Mouse (Mus musculus): ENCODE measurements around the gene Snapc1. TPM values are rescaled to one million over a fixed set of nuclear protein-coding genes. Genes with fewer than 3 reads are reported as not detected.

Snapc1 gene
- polyA plus RNA-seq, 1 experiment from 2014 or later = 21.2 TPM

DNA sequence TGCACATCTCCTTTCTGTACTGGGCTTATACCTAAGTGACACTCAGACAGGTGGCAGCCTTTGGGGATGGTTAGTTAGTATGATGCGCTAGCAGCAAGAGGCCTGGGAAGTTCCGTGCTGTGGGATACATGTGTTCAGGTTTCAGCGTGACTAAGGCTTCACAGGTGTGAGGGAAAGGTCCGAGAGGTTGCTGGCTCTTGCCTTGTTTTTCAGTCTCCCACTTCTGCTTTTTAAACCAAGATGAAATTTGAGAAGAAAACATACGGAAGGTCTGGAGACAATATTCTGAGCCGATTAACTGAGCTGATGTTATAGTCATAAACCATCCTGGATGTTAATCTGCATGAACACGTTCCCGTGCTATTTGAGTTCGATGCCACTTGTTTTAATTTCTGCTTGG is 38.2 kb downstream of the Snapc1 start:
- WGBS (ENCODE audit: insufficient replicate concordance) = 86% methylated on average over 9 of the region's 9 CpGs

DNA sequence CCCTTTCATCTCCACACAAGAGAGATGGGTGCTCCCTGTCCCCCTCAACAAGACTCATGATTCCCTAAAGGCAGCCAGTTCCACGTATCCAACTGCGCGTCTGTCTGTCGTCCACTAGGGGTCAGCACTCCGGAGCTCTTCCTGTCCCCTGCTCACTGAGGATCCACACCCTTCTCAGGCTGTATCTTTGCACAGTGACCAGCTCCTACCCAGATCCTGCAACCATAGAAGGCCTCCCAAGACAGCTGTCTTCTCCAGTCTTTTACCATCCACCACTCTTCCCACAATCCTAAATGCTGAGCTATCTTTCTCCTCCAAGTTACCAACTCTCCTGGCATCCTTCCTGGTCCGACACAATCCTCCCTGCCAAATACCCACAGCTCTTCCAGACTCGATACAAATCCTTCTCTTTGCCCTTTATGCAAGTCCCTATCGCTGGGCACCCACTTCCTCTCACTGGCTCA is 45.2 kb downstream of the Snapc1 start:
- 22% methylated on average over 8 of the region's 8 CpGs for WGBS (ENCODE audit: insufficient replicate concordance)
- Histone ChIP-seq H3K9me3 (replicated peaks; ENCODE audit: control insufficient read depth, low read length) (no peaks in the 10 kb centered on the region), H3K27me3 (ENCODE audit: control insufficient read depth, insufficient read depth, low read length) (no peaks in the 10 kb centered on the region), H3K4me2 (no peak overlapping the region), H3K36me3 (ENCODE audit: control insufficient read depth, insufficient read depth, low read length) (no peaks in the 10 kb centered on the region), H3K9ac (ENCODE audit: low read depth, low read length) (no peak overlapping the region), H3K4me3 (ENCODE audit: low read depth, low read length) (no peak overlapping the region), H3K4me1 (ENCODE audit: control insufficient read depth, insufficient read depth, low read length) (no peaks in the 10 kb centered on the region), H3K27ac (ENCODE audit: low read depth, low read length) (no peak overlapping the region)
- 0 out of 2 replicates have a peak, but pooled peaks have one; percentile 46 for ATAC-seq (replicated peaks; ENCODE audit: insufficient number of reproducible peaks, low FRiP score, low TSS enrichment)

More for the DNA sequence above, 38.2 kb downstream of the Snapc1 start:
- Histone ChIP-seq H3K9ac (ENCODE audit: low read depth, low read length) (no peak overlapping the region), H3K4me1 (ENCODE audit: control insufficient read depth, insufficient read depth, low read length) (peaks cover 5% of the 10 kb centered on the region), H3K4me2 (no peak overlapping the region), H3K9me3 (replicated peaks; ENCODE audit: control insufficient read depth, low read length) (no peaks in the 10 kb centered on the region), H3K36me3 (ENCODE audit: control insufficient read depth, insufficient read depth, low read length) (no peaks in the 10 kb centered on the region), H3K27ac (ENCODE audit: low read depth, low read length) (no peak overlapping the region), H3K4me3 (ENCODE audit: low read depth, low read length) (no peak overlapping the region), H3K27me3 (ENCODE audit: control insufficient read depth, insufficient read depth, low read length) (peaks cover 18% of the 10 kb centered on the region)
- no peak for ATAC-seq (replicated peaks; ENCODE audit: insufficient number of reproducible peaks, low FRiP score, low TSS enrichment)

DNA sequence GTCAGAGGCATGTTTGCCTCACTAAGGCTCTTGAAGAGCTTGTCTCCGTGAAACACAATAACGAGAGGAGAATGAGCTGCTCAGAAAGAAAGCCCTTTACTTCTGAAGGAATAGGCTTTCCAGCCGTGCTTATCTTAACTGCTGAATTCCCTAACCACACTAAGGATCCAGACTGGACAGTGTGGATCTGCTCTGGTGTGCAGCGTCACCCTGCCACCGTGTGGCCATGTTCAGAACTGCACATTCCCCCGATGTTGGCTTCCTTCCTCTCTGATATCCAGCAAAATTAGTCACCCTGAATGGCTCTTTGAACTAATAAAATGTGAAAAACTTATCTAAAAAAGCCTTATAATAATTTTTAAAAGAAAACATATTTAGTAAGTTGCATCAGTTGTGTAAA is 49.5 kb downstream of the Snapc1 start:
- peak; percentile 77 for ATAC-seq (replicated peaks; ENCODE audit: insufficient number of reproducible peaks, low FRiP score, low TSS enrichment)
- H3K27me3 ChIP-seq (ENCODE audit: control insufficient read depth, insufficient read depth, low read length) = no peaks in the 10 kb centered on the region
- no peak overlapping the region for H3K27ac ChIP-seq (ENCODE audit: low read depth, low read length)
- no peaks in the 10 kb centered on the region for H3K4me1 ChIP-seq (ENCODE audit: control insufficient read depth, insufficient read depth, low read length)
- H3K4me2 ChIP-seq = peak overlapping the region; percentile 59
- 0% methylated on average over 6 of the region's 6 CpGs for WGBS (ENCODE audit: insufficient replicate concordance)
- peak overlapping the region; percentile 44; the same call in 1 of the 2 replicates for H3K9ac ChIP-seq (ENCODE audit: low read depth, low read length)
- H3K9me3 ChIP-seq (replicated peaks; ENCODE audit: control insufficient read depth, low read length) = no peaks in the 10 kb centered on the region
- no peaks in the 10 kb centered on the region for H3K36me3 ChIP-seq (ENCODE audit: control insufficient read depth, insufficient read depth, low read length)
- H3K4me3 ChIP-seq (ENCODE audit: low read depth, low read length) = peak overlapping the region; percentile 19

DNA sequence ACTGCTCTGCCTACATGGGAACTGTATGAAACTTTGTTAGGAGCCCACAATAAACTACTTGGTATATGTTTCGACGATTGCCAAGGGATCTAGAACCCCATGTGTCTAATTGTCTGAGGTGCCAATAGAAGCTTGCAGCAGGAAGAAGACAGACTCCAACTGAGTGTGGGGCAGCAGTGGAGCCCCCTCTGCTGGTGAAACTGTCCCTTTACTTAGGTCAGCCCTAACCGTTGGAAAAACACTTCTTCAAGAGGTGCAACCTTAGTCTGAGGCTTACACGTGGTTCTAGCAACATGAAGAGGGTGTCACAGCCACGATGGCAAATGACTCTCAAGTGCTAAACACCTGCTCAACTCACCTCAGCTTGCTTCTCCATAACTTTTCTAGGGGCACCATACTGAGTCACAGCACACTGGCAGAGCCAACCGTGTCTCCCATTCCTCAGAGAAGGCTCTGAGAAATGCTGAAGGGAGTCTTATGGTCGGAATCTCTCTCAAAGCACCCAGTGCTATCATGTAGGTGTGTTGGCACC is 50.5 kb downstream of the Snapc1 start:
- 55% methylated on average over 7 of the region's 7 CpGs for WGBS (ENCODE audit: insufficient replicate concordance)

DNA sequence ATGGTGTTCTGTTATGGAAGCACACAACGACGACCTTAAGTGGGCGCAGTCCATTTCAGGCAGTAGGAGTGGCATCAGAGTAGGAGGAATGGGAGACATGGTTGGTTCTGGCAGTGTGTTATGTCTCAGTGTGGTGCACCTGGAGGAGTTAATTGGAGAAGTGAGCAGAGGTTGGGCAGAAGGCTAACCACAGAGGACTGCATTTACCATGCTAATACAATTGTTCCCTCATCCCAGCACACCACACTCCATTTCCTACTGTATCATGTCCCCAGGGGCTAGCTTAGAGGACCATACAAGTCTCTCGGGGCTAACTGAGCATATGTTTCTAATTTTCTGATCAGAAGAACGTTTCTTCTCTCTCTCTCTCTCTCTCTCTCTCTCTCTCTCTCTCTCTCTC is 51.2 kb downstream of the Snapc1 start:
- WGBS (ENCODE audit: insufficient replicate concordance) = 73% methylated on average over 5 of the region's 5 CpGs
- no peaks in the 10 kb centered on the region for H3K36me3 ChIP-seq (ENCODE audit: control insufficient read depth, insufficient read depth, low read length)

More for the DNA sequence above, 50.5 kb downstream of the Snapc1 start:
- no peak for ATAC-seq (replicated peaks; ENCODE audit: insufficient number of reproducible peaks, low FRiP score, low TSS enrichment)
- Histone ChIP-seq H3K36me3 (ENCODE audit: control insufficient read depth, insufficient read depth, low read length) (no peaks in the 10 kb centered on the region), H3K27ac (ENCODE audit: low read depth, low read length) (no peak overlapping the region), H3K4me1 (ENCODE audit: control insufficient read depth, insufficient read depth, low read length) (no peaks in the 10 kb centered on the region), H3K4me2 (no peak overlapping the region), H3K4me3 (ENCODE audit: low read depth, low read length) (no peak overlapping the region), H3K9ac (ENCODE audit: low read depth, low read length) (no peak overlapping the region), H3K9me3 (replicated peaks; ENCODE audit: control insufficient read depth, low read length) (no peaks in the 10 kb centered on the region), H3K27me3 (ENCODE audit: control insufficient read depth, insufficient read depth, low read length) (no peaks in the 10 kb centered on the region)

DNA sequence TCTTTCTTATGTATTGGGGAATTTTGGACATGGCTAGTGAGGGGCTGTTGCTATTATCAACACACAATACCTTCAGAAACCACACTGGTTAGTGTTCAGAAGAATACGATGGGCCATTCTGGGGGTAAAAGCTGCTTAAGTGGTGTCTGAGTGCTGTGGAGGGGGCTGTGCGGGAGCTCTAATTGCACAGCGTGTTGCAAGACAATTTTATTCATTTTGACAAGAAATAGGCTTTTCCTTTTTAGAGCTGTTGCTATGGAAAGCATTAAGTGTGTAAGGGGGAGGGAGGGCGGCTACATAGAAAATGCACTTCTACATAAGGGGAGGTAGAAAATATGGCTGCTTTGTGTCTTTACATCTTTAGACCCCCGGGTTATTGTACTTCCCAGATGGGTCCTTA is 59.0 kb downstream of the Snapc1 start:
- no peaks in the 10 kb centered on the region for H3K4me1 ChIP-seq (ENCODE audit: control insufficient read depth, insufficient read depth, low read length)
- WGBS (ENCODE audit: insufficient replicate concordance) = 79% methylated on average over 5 of the region's 5 CpGs

More for the DNA sequence above, 51.2 kb downstream of the Snapc1 start:
- Histone ChIP-seq H3K27ac (ENCODE audit: low read depth, low read length) (no peak overlapping the region), H3K27me3 (ENCODE audit: control insufficient read depth, insufficient read depth, low read length) (no peaks in the 10 kb centered on the region), H3K4me2 (no peak overlapping the region), H3K9me3 (replicated peaks; ENCODE audit: control insufficient read depth, low read length) (no peaks in the 10 kb centered on the region), H3K4me1 (ENCODE audit: control insufficient read depth, insufficient read depth, low read length) (no peaks in the 10 kb centered on the region), H3K9ac (ENCODE audit: low read depth, low read length) (no peak overlapping the region), H3K4me3 (ENCODE audit: low read depth, low read length) (no peak overlapping the region)
- no peak for ATAC-seq (replicated peaks; ENCODE audit: insufficient number of reproducible peaks, low FRiP score, low TSS enrichment)

DNA sequence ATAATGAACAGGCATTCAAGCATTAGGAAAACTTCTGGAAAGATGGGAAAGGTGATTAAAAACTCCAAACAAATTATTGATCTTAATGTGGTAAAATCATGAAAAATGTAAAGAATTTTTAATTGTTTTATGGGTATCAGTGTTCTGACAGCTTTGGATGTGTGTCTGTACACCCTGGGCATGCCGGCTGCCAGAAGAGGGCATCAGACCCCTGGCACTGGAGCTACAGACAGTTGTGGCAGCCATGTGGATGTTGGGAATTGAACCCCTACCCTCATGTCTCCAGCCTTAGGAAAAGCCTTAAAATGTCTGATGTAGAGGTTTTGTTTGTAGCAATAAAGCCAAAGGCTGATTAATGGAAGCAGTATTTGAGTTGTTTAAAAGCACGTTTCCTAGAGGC is 60.6 kb downstream of the Snapc1 start:
- 76% methylated on average over 2 of the region's 2 CpGs for WGBS (ENCODE audit: insufficient replicate concordance)
- H3K9me3 ChIP-seq (replicated peaks; ENCODE audit: control insufficient read depth, low read length) = no peaks in the 10 kb centered on the region
- no peak overlapping the region for H3K9ac ChIP-seq (ENCODE audit: low read depth, low read length)
- H3K4me2 ChIP-seq = no peak overlapping the region
- no peaks in the 10 kb centered on the region for H3K36me3 ChIP-seq (ENCODE audit: control insufficient read depth, insufficient read depth, low read length)
- no peak overlapping the region for H3K27ac ChIP-seq (ENCODE audit: low read depth, low read length)
- no peak for ATAC-seq (replicated peaks; ENCODE audit: insufficient number of reproducible peaks, low FRiP score, low TSS enrichment)
- no peaks in the 10 kb centered on the region for H3K27me3 ChIP-seq (ENCODE audit: control insufficient read depth, insufficient read depth, low read length)
- H3K4me1 ChIP-seq (ENCODE audit: control insufficient read depth, insufficient read depth, low read length) = no peaks in the 10 kb centered on the region
- H3K4me3 ChIP-seq (ENCODE audit: low read depth, low read length) = no peak overlapping the region

More for the DNA sequence above, 59.0 kb downstream of the Snapc1 start:
- H3K27ac ChIP-seq (ENCODE audit: low read depth, low read length) = no peak overlapping the region
- no peak overlapping the region for H3K4me3 ChIP-seq (ENCODE audit: low read depth, low read length)
- H3K36me3 ChIP-seq (ENCODE audit: control insufficient read depth, insufficient read depth, low read length) = no peaks in the 10 kb centered on the region
- no peaks in the 10 kb centered on the region for H3K9me3 ChIP-seq (replicated peaks; ENCODE audit: control insufficient read depth, low read length)
- ATAC-seq (replicated peaks; ENCODE audit: insufficient number of reproducible peaks, low FRiP score, low TSS enrichment) = no peak
- H3K27me3 ChIP-seq (ENCODE audit: control insufficient read depth, insufficient read depth, low read length) = no peaks in the 10 kb centered on the region
- no peak overlapping the region for H3K4me2 ChIP-seq
- no peak overlapping the region for H3K9ac ChIP-seq (ENCODE audit: low read depth, low read length)

Other genes with a start within 250 kb of the Snapc1 start
- 182 and 206 TPM in 2 replicates for gene Hif1a, start 63.1 kb upstream of the Snapc1 start, polyA plus RNA-seq (2014; fragmentation: Nextera tagmentation; extraction: Ambion mirVana)
- gene Gm49321, start 26.8 kb upstream of the Snapc1 start, polyA plus RNA-seq (2014; fragmentation: Nextera tagmentation; extraction: Ambion mirVana) = 12.0 and 14.1 TPM in 2 replicates
- gene Syt16, start 33.2 kb downstream of the Snapc1 start, polyA plus RNA-seq (2014; fragmentation: Nextera tagmentation; extraction: Ambion mirVana) = 0.49 and 0.52 TPM in 2 replicates